Mouse (Mus musculus) urinary bladder, postnatal 14 days (tissue): ENCODE data around the gene Tle2.

Experiments
- DNase-seq: peaks from one replicate; pipeline ENCODE4 v3.0.0; 2021; ENCODE audit warnings: low spot score

Gene Tle2

DNA sequence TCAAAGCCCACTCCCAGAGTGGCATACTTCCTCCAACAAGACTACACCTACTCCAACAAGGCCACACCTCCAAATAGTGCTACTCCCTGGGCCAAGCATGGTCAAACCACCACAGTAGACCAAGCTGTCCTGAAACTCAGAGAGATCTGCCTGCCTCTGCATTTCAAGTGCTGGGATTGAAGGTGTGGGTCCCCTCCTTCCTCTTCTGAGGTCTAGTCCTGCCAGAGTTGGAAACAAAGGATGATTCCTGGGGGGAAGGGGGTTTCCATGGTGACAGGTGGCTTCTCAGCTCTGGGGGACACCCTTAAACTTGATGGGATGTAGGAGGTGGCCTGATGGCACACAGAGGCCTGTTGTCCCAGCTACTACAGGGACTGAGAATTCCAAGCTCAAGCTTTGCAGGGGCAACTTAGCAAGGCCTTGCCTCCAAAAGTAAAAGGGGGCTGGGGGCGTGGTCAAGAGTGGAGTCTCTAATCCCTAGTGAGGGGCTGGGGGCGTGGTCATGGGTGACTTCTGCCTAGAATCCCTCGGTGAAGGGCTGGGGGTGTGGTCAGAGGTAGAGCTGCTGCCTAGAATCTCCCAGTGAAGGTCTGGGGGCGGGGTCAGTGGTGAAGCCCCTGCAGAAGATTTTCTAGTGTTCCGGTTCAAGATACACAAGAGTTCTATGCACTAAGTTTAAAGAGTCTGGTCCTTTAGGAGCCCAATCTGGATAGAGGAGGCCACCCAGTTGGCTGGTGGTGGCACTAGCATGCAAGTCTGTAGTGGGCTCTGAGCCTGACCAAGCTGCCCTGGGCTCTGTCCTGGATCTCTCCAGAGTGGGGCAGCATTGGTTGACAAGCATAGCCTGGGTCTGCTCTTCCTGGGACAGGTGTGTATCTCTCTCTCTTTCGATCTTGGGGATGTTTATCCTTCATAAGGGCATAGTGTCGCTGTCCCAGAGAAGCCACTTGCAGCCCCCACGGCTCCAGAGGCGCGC, at the start of gene Tle2:
Tle2 (plus strand) TSS at position 481 of the 976 bp plus-strand sequence.
- DNase-seq, result no peak

DNA sequence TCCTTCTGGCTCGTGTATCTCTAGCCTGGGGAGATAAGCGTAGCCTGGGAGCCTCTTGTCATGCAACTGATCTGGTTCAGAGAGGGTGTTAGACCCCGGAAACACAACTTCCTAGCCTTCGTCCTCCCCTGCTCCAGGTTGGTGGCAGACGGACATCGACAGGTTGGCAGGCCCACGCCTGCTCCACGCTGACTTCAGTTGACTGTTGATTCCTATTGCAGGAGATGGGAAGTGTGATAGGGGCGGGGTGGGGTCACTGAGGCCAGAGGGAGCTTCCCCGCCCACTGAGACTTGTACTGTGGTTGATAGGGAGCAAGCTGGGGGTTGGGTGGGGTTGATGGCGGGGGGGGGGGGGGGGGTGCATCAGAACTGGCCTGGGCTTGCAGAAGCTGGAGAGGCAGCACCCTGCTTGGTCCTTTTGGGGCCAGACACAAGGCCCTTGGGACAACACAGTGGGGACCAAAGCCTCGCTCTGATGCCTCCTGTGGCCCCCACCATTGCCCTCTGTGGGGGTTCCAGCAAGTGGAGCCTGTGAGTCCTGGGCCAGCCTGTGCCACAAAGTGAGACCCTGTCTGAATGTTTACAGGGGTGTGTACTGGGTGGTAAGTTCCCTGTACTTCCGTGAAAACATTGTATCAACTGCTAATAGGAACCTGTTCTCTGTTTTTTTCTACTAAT, 49.2 kb upstream of the Tle2 start:
- DNase-seq, result peak; percentile 74

DNA sequence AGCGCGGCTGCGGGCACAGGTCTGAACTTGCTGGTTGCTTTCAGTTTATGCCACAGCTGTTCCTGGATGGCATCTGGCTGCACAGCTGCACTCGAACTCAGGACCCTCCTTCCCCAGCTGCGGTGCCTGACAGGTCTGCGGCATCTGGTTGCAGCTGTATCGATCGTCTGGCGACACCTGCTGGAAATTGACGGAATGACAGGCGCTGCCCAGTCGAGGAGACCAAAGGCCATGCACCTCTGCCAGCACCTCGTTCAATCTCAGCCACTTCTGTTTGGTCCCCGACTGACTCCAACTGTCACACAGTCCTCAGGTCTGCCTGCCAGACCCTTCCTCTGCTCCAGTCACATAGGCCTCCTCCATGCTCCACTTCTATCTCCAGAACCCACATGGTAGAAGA, 47.6 kb upstream of the Tle2 start:
- peak; percentile 85 for DNase-seq

DNA sequence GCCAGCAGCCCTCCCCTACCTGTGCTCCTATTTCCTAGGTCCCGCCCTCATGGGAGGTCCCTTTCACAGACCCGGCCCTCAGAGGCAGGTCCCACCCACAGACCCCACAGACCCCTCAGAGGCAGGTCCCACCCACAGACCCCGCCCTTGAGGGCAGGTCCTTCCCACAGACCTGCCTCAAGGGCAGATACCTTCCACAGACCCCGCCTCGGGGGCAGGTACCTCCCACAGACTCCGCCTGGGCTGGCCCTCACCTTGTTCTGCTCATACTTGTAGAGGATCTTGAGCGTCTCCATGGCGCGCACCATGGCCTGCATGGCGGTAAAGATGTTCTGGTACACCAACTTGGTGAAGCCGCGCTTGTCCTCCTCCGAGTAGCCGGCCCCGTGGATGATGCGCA, 39.5 kb upstream of the Tle2 start:
- DNase-seq, result no peak

DNA sequence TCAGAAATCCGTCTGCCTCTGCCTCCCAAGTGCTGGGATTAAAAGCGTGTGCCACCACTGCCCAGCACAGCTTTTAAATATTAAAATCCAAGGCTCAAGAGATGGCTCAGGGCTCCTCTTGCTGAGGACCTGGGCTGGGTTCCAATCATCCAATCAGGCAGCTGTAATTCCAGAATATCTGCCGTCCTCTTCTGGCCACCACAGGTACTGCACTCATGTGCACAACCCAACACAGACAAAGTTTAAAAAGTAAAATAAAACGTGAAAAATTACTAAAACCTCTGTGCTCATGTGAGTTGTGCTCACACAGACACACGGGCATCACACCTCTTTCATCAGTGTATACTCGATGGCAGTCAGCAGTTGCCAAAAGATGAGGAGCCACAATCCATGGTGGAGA, 37.6 kb upstream of the Tle2 start:
- no peak for DNase-seq

DNA sequence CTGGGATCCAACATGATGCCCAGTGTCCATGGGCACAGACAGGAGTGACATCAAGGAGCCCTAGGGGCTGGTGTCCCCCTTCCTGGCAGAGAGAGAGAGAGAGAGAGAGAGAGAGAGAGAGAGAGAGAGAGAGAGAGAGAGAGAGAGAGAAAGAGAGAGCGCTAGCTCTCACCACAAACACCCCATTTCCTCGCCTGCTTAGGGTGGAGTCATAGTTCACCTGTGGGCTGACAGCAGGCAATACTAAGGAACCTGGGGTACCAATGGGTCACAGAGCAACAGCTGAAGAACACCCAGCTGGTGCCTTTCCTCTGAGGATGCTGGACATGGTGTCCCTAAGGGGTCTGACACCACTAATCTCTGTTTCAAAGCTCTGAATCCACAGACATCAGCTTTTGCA, 36.9 kb upstream of the Tle2 start:
- no peak for DNase-seq

DNA sequence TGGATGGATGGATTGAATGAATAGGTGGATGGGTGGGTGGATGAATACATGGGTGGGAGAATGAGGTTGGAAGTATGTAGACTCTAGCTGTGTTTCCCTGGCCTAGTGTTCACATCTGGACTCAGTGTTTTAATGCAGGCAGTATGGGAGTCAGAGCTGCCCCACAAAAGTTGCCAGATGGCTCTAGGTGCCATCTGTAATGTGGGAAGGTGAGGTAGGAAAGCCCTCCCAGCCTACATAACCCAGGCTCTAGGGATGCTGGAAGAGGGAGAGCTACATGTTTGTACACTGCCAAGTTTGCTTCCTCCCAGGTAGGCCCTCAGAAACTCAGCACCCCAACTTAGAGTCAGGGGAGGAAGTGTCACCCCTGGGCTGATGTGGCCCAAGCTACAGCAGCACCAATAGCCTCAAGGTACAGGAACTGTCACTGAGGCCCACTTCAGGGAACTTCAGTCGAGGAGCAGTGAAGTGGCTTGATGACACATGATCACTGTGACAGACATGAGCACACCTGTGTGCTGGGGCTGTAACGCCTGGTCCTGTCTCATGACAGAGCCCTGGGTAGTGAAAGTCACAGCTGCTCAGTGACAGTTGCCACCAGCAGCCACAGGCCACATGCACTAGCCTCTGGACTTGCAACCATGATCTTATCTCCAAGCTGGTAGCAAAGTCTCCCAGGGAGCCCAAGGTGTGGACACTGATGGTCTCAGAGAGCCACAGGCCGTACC, 35.9 kb upstream of the Tle2 start:
- no peak for DNase-seq

DNA sequence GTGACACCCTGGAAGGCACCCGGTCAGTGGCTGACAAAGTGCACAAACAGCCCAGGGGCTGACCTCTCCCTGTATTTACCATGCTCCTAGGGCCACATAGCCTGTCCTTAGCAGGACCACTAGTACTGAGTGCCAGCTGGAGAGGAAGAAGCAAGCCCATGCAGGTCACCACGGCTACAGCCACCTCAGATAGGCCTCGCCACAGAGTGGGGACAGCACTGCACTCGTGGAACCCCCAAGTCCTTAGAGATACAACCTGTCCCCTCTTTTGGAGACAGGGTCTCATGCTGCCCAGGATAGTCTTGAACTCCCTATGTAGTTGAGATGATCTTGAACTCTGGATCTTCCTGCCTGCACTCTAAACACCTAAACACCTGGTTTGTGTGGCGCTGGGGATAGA, 33.0 kb upstream of the Tle2 start:
- DNase-seq, result no peak

DNA sequence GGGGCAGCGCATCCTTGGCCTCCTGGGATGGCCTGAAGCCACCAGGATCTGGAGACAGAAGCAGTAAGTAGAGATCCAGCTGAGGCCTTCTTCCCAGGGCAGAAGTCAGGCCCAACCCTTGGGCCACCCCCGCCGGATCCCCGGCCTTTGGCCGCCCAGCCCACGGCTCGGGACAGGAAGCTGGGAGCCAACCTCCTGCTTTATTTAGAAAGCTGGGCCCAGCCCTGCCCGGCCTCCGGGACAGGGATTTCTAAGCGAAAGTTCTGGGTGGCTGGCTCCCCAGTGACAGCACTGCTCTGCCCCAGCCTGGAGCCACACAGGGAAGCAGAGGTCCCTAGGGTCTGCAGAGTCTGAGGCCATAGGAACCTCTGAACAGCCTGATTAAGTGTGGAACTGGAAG, 32.6 kb upstream of the Tle2 start:
- DNase-seq, result no peak

DNA sequence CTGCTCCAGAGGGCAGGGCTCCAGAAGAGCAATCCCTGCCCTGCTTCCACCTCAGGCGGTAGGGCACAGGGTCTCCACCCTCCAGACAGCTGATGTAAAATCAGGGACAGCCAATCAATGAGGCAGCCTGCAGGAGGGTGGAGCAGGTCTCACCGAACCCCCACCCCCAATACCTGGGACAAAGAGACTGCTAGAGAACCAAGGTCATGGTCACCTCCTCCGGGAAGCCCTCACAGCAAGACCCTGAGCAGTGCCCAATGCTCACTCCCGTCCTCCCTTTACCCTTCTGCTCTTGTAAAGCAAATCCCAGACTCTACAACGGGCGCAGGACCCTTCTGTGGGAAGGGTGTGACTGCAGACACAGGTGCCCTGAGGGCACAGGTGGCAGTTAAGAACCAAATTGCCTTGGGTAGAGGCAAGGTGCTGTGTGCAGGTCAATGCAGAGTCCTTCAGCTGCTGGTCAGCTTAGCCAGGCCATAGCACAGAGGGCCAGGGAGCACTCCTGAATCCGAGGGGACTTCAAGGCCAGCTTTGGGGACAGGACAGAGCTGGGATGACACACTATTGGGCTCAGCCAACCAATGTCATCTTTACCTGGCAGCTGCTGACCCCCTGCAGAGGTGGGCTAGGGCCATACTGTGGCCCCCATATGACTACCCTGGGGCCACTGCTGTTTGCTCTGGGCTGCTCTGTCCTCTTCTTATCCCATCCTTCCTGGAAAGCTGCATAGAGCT, 31.5 kb upstream of the Tle2 start:
- no peak for DNase-seq

DNA sequence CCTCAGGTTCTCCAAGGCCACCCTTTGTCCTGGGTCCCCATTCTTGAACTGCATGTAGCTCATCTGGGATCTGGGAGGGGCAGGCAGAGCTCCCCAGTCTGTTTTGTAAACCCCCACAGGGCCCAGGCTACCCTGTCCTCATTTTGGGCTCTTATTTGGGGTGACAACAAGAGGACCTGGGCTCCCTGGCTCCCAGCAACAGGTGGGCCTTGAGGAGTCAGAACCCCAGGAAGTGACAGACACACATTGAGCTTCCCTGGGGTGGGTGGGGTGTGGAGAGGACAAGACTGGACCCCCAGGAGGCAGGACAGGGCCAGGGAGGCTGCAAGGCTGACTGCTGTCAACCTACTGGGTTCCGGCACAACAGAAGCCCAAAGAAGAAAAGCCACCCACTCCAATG, 30.7 kb upstream of the Tle2 start:
- no peak for DNase-seq

DNA sequence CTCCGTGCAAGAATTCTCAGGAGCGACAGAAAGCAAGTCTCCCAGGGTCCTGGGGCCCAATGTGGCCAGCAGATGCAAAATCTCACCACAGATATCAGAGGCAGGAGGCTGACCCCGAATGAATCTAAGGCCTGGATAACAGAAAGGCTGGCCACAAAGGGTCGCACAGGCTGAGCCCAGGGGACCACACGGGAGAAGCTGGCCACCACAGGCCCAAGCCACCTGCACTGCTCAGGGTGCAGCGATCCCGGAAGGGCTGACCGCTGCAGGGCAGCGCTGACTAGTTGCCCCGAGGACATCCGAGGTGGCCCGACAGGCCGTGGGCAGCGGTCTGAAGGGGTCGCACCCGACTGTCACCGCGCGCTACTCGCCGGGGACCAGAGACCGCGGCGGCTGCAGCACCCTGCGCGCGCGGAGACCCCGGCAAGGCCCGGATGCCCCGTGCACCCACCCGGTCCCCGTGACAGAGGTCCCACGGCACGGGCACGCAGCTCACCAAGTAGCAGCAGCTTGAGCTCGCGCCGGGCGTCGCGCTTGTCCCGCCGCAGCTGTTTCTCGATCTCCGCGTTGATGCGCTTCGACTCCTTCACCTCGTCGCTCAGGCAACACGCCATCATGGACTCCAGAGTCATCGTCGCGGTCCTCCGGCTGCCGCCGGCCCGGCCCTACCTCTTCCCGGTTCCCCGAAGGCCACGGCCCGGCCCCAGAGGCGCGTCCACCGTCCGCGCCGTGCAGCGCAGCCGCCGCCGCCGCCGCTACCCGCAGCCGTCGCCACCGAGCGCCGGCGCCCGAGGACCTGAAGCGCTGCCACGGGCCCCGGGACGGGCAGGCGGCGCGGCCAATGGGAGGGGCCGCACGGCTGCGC, 29.8 kb upstream of the Tle2 start:
- no peak for DNase-seq

DNA sequence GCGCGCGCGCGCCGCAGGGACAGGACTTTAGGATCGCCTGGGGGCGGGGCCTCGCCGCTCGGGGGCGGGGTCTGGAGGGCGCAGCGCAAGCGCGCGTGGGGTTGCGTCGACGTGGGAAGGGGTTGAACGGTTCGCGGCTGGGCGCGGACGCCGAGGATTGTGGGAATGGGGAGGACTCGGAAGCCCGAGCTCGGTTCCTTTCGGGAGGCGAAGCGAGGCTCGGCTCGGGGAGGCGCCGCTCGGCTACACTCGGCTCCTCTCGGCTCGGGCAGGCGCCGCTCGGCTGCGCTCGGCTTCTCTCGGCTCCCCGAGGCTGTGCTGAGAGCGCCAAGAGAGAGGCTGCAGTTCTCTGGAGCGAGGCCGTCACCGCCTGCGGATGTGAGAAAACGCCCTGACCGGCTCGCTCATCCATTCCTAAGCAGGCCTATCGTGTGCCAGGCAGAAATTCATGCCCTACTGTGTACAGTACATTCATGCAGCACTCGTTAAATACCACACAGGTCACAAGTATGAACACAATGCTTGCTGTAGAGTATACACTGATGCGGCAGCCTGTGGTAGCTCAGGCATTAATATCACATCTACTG, 29.1 kb upstream of the Tle2 start, which contains the start of gene Gna11:
Gna11 (minus strand) TSS at position 30 of the 587 bp plus-strand sequence.
- DNase-seq, result peak; percentile 100

DNA sequence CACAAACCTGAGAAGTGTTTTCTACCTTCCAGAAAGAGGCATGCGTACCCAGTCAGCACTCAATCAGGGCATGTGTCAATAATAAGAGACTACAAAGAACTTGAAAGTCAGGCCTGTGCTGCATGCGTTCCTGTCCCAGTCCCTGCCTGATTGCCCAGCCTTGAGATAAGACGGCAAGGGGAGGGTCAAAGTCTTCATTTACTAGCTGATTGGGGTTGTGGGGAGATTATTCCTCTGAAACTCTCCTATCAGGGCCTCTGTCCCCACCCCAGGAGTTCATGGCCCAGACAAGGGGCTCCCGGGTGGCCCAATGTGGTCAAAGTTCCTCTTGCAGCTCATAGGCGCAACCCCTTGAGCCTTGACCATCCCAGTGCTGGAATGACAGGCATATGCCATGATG, 28.0 kb upstream of the Tle2 start:
- DNase-seq, result no peak

DNA sequence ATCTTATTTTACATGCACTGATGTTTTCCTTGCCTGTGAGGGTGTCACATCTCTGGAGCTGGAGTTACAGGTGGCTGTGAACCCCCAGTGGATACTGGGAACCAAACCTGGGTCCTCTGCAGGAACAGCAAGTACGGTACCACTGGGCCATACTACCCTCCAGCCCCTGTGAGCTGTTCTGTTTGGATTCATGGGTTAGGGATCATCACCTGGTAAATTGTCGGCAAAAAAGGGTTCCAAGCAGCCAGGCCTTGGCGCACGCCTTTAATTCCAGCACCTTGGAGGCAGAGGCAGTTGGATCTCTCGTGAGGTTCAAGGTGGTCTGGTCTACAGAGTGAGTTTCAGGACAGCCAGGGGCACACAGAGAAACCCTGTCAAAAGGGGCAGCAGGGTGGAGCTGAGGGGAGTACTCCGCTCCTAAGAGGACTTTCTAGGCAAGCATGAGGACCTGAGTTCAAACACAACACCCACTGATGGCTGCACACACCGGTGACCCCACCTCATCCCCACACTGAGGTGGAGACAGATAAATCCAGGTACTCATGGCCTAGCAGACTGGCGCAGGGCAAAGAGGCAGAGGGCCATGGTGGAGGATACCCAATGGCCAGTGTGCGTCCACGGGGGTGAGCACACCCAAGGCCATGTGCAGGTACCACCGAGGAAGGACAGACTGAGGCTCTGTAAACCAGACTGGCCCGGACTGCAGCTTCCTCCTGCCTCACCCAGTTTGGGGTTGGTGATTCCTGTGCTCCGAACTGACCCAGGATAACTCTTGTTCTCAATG, 27.4 kb upstream of the Tle2 start:
- no peak for DNase-seq

DNA sequence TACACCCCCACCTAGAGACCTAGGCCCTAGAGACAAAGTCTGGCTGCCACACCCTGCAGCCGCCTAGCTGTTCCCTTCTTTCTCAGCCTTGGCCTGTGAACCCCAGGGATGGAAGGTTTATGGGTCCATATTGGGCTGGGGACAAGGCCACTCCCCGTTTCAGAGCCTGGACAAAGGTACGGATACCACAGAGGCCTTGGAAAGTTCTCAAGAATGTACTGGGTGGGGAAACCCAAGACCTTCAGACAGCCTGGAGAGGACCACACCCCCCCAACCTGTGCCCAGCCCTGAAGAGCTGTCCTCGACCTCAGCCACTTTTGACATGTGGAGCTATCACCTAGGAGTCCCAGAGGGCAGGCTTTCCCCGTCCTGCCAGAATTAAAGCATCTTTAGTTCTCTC, 25.4 kb upstream of the Tle2 start:
- no peak for DNase-seq

DNA sequence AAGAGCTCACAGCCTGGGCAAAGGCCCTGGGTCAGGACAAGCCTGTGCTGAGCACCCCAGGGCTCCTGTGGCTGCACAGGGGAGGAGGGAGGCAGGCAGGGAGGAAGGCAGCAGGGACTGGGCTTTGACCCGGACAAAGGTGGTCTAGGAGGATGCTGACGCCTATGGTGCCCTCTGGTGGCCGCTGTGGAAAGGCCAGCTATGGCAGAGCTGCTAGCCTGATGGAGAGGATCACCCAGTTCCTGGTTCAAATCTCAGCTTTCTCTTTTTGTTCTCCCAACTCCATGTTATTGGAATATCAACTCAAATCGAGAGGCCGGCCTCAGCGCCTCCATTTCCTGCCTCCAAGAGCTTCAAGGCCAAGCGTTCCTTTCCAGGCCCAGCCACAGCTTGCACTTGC, 24.1 kb upstream of the Tle2 start:
- peak; percentile 61 for DNase-seq

DNA sequence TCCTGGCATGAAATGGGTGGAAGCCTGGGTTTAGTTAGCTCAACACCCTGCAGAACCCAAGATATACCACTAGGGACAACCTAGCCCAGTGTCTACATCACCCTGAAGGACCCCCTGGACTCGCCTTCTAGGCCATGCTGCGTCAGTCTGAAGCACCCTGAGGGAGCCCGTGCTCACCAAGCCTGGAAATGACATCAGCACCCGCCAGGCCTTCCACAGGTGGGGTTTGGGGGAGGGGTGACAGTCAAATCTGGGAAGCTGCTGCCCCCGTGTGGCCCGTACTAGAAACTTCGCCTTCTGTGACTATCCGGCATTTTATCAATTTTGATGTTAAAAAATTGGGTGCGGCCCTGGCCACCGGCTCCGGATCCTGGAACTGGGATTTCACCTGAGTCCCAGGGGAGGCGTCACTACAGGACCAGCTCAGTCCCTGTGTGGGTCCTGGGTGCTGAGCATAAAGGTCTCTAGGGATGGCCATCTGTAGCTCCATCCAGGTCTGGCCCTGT, 22.7 kb upstream of the Tle2 start:
- peak; percentile 89 for DNase-seq

DNA sequence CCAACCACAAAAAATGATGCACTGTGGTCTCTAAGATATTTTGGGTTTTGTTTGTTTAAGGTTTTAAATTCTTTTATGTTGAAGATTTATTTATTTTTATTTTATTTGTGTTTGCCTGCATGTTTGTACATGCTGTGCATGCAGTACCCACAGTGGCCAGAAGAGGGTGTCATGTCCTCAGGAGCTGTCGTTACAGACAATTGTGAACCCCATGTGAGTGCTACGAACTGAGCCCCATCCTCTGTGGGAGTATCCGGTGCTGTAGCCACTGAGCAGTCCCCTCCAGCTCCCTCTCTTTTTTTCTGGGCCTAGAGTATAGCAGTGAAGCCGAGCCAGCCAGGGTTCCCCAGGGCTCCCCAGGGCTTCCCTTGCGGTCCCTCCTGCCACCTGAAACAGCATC, 21.1 kb upstream of the Tle2 start:
- DNase-seq, result no peak
